Mouse (Mus musculus) C2C12 (cell line): Measurements from ENCODE around the gene Gnao1. TPM values are rescaled to one million over a fixed set of nuclear protein-coding genes. Genes with fewer than 3 reads are reported as not detected.

ENCODE experiments used
- H3K27me3 ChIP-seq: one replicate; pipeline ENCODE4 v1.6.1; 2011; ENCODE audit not compliant: control insufficient read depth, insufficient read depth, insufficient read length
- H3K36me3 ChIP-seq: one replicate; pipeline ENCODE4 v1.6.1; 2011; ENCODE audit not compliant: control insufficient read depth, insufficient read depth
- H3K4me3 ChIP-seq: one replicate; pipeline ENCODE4 v1.5.1; 2011; ENCODE audit warnings: mild to moderate bottlenecking, control low read depth; ENCODE audit not compliant: poor library complexity, insufficient read depth, severe bottlenecking
- H3K79me2 ChIP-seq: one replicate; pipeline ENCODE4 v1.6.1; 2011; ENCODE audit not compliant: control insufficient read depth, insufficient read depth
- H3K79me3 ChIP-seq: one replicate; pipeline ENCODE4 v1.6.1; 2011; ENCODE audit warnings: low read depth, control low read depth
- H3ac ChIP-seq: one replicate; pipeline ENCODE3; 2011; ENCODE audit warnings: low read depth; ENCODE audit not compliant: control insufficient read depth, insufficient read length
- CEBPB ChIP-seq: IDR thresholded peaks from one replicate; pipeline ENCODE4 v1.6.1; 2011; ENCODE audit warnings: low read depth, mild to moderate bottlenecking, control low read depth, moderate library complexity
- CTCF ChIP-seq: IDR thresholded peaks from one replicate; pipeline ENCODE4 v1.5.1; 2011; ENCODE audit not compliant: control insufficient read depth, insufficient read depth, insufficient read length
- FOSL1 ChIP-seq: IDR thresholded peaks from one replicate; pipeline ENCODE4 v1.8.0; 2011; ENCODE audit warnings: mild to moderate bottlenecking, low read length; ENCODE audit not compliant: poor library complexity, insufficient read depth, severe bottlenecking
- MAX ChIP-seq: IDR thresholded peaks from one replicate; pipeline ENCODE4 v1.6.1; 2011; ENCODE audit warnings: mild to moderate bottlenecking, control low read depth
- MYOD1 ChIP-seq: IDR thresholded peaks from one replicate; pipeline ENCODE4 v1.6.1; 2011; ENCODE audit warnings: low read depth; ENCODE audit not compliant: control insufficient read depth, insufficient read length
- MYOG ChIP-seq: IDR thresholded peaks from one replicate; pipeline ENCODE4 v1.6.1; 2011; ENCODE audit not compliant: control insufficient read depth, insufficient read length; ENCODE audit errors: extremely low read depth
- USF1 ChIP-seq: IDR thresholded peaks from one replicate; pipeline ENCODE4 v1.6.1; 2011; ENCODE audit warnings: low read depth, mild to moderate bottlenecking, control low read depth, moderate library complexity
- polyA plus RNA-seq: library from polyadenylated mRNA; unstranded; fragments of >200 nt; fragmentation: generic; extraction: Trizol; gene quantifications from one replicate; pipeline ENCODE4 v1.2.1, GENCODE M21; 2012; ENCODE audit warnings: missing spikeins

The Gnao1 gene
- polyA plus RNA-seq, 1 experiment: 20.5 TPM

- no peaks in the 10 kb centered on the region for H3K79me2 ChIP-seq
- H3K27me3 ChIP-seq: no peaks in the 10 kb centered on the region
- H3K79me3 ChIP-seq: no peaks in the 10 kb centered on the region
- no peak overlapping the region for H3K4me3 ChIP-seq
- TF ChIP-seq MYOD1: no peak
- TF ChIP-seq MAX: no peak
- no peak for TF ChIP-seq CTCF
- no peak for TF ChIP-seq CEBPB
- TF ChIP-seq USF1: no peak
- no peak for TF ChIP-seq FOSL1
- TF ChIP-seq MYOG: no peak
- H3ac ChIP-seq: no peak overlapping the region
- no peaks in the 10 kb centered on the region for H3K36me3 ChIP-seq
Measured at GRCm38 (mm10) chr8:93931336-93931735, 121.6 kb downstream of the Gnao1 start.

- Histone ChIP-seq H3K4me3 (no peak overlapping the region), H3K79me3 (no peaks in the 10 kb centered on the region), H3K36me3 (no peaks in the 10 kb centered on the region), H3K79me2 (no peaks in the 10 kb centered on the region), H3ac (no peak overlapping the region), H3K27me3 (no peaks in the 10 kb centered on the region)
- TF ChIP-seq CTCF: peak; percentile 97
- no peak for TF ChIP-seq FOSL1
- TF ChIP-seq CEBPB: no peak
Measured at GRCm38 (mm10) chr8:93932873-93933272, 123.1 kb downstream of the Gnao1 start.

- TF ChIP-seq MYOD1: no peak
- no peak for TF ChIP-seq FOSL1
- no peak for TF ChIP-seq CTCF
- TF ChIP-seq MYOG: no peak
- no peak for TF ChIP-seq USF1
- TF ChIP-seq CEBPB: no peak
- no peak for TF ChIP-seq MAX
- H3ac ChIP-seq: no peak overlapping the region
Measured at GRCm38 (mm10) chr8:93933288-93933687, 123.5 kb downstream of the Gnao1 start.

GRCm38 (mm10) chr8:93938193-93938592 lies 128.4 kb downstream of the Gnao1 start:
- no peak for TF ChIP-seq MAX
- no peak for TF ChIP-seq MYOG
- no peak for TF ChIP-seq FOSL1
- TF ChIP-seq MYOD1: peak; percentile 51

More at GRCm38 (mm10) chr8:93933288-93933687, 123.5 kb downstream of the Gnao1 start:
- no peaks in the 10 kb centered on the region for H3K79me2 ChIP-seq
- no peaks in the 10 kb centered on the region for H3K36me3 ChIP-seq
- no peaks in the 10 kb centered on the region for H3K27me3 ChIP-seq
- no peaks in the 10 kb centered on the region for H3K79me3 ChIP-seq
- no peak overlapping the region for H3K4me3 ChIP-seq

GRCm38 (mm10) chr8:93940542-93941423 lies 131.0 kb downstream of the Gnao1 start:
- Histone ChIP-seq H3K4me3 (no peak overlapping the region), H3K79me3 (no peaks in the 10 kb centered on the region), H3ac (no peak overlapping the region), H3K79me2 (no peaks in the 10 kb centered on the region), H3K27me3 (no peaks in the 10 kb centered on the region), H3K36me3 (no peaks in the 10 kb centered on the region)
- TF ChIP-seq CEBPB (no peak), MAX (no peak), MYOD1 (no peak), MYOG (no peak), USF1 (no peak), CTCF (no peak), FOSL1 (no peak)

More at GRCm38 (mm10) chr8:93938193-93938592, 128.4 kb downstream of the Gnao1 start:
- Histone ChIP-seq H3K79me2 (no peaks in the 10 kb centered on the region), H3K79me3 (no peaks in the 10 kb centered on the region), H3K4me3 (no peak overlapping the region), H3K27me3 (no peaks in the 10 kb centered on the region), H3ac (no peak overlapping the region), H3K36me3 (no peaks in the 10 kb centered on the region)

- no peaks in the 10 kb centered on the region for H3K79me3 ChIP-seq
- H3K36me3 ChIP-seq: peaks cover 3% of the 10 kb centered on the region
- TF ChIP-seq CTCF: no peak
- TF ChIP-seq USF1: no peak
- TF ChIP-seq FOSL1: no peak
- no peak for TF ChIP-seq MYOG
- TF ChIP-seq MYOD1: no peak
- no peak overlapping the region for H3ac ChIP-seq
- no peaks in the 10 kb centered on the region for H3K79me2 ChIP-seq
- H3K27me3 ChIP-seq: no peaks in the 10 kb centered on the region
- H3K4me3 ChIP-seq: no peak overlapping the region
Measured at GRCm38 (mm10) chr8:93941636-93942054, 131.9 kb downstream of the Gnao1 start.
